ENCODE assay signal across 9 mouse cellular contexts in genomic region chr15:80097999-80098461, GRCm38 (mm10). TPM values are rescaled to one million over a fixed set of nuclear protein-coding genes. Genes with fewer than 3 reads are reported as not detected.
DNase-seq lines count a peak whose midpoint lies in the region; ATAC-seq and TF ChIP-seq lines count a peak whose summit lies in the region.
"Had no signal": no experiment of that assay in that cellular context is flagged by ENCODE, and none has a peak within 500 bp of the region (broad histone marks: within the 10 kb centered on the region; RNA-seq: fewer than 3 reads in every experiment).

No protein-coding gene starts in this region.

- 22% methylated on average over 8 of the region's 8 CpGs for WGBS in heart, embryonic 10.5 days
- 29% methylated on average over 8 of the region's 8 CpGs for WGBS in midbrain, embryonic 12.5 days

- no peaks in the 10 kb centered on the region for H3K36me3 ChIP-seq in heart, embryonic 10.5 days
- no peaks in the 10 kb centered on the region; the same call in 1 of the 2 replicates for H3K36me3 ChIP-seq in ES-E14 (ENCODE audit: control insufficient read depth, insufficient read depth, low read length, poor library complexity, severe bottlenecking)
- H3K36me3 ChIP-seq in midbrain, embryonic 12.5 days, result no peaks in the 10 kb centered on the region

- peaks cover 87% of the 10 kb centered on the region for H3K27me3 ChIP-seq in heart, embryonic 10.5 days (ENCODE audit: insufficient read depth, poor library complexity, severe bottlenecking)
- peaks cover 30% of the 10 kb centered on the region for H3K27me3 ChIP-seq in midbrain, embryonic 12.5 days

- H3K27ac ChIP-seq in heart, embryonic 10.5 days, result peak overlapping the region; percentile 73; the same call in 1 of the 2 replicates
- H3K27ac ChIP-seq in ES-E14 (ENCODE audit: insufficient read depth, low read depth, low read length, poor library complexity, severe bottlenecking), result no peak overlapping the region
- 0 out of 2 replicates have a peak overlapping the region, but pooled peaks have one; percentile 25 for H3K27ac ChIP-seq in midbrain, embryonic 12.5 days (replicated peaks)

- H3K4me3 ChIP-seq in heart, embryonic 10.5 days, result peak overlapping the region; percentile 37
- H3K4me3 ChIP-seq in ES-E14 (ENCODE audit: insufficient read depth in 1 of 2, low read depth in 1 of 2, low read length in 2 of 2, poor library complexity in 1 of 2, severe bottlenecking in 1 of 2), result no peak overlapping the region; a peak in 1 of 4 replicates
- H3K4me3 ChIP-seq in midbrain, embryonic 12.5 days, result no peak overlapping the region

- peak; percentile 81 for ATAC-seq in erythroid progenitor cell, adult 5-6 weeks (replicated peaks; ENCODE audit: low FRiP score, poor library complexity, severe bottlenecking)
- ATAC-seq in midbrain, embryonic 12.5 days (ENCODE audit: low FRiP score, low read depth), result peak; percentile 52; the same call in 1 of the 2 replicates
- ATAC-seq in CD4-positive, CD25-positive, alpha-beta regulatory T cell, adult 4 months, result no peak

- DNase-seq in heart, embryonic 10.5 days (ENCODE audit: low spot score), result no peak
- DNase-seq in heart, postnatal 14 days, result no peak
- no peak for DNase-seq in ES-E14 (ENCODE audit: low read depth, low spot score)
- no peak for DNase-seq in thymus, postnatal 14 days
- no peak for DNase-seq in urinary bladder, postnatal 14 days (ENCODE audit: low spot score)
- DNase-seq: right cerebral cortex, postnatal 25 days had no signal

- intact Hi-C loops in heart, postnatal 14 days (cut with DNase I), result no loop called here

- in situ Hi-C loops in ES-E14 (cut with MboI; ENCODE audit: low sequenced_read_pairs in 2 of 2, unreplicated experiment in 2 of 2), result no loop called here

- peak overlapping the region; percentile 40 for H3K4me2 ChIP-seq in midbrain, embryonic 12.5 days (replicated peaks)

- H3K4me1 ChIP-seq in heart, embryonic 10.5 days, result peaks cover 31% of the 10 kb centered on the region
- H3K4me1 ChIP-seq in ES-E14 (ENCODE audit: control insufficient read depth in 2 of 2, insufficient read depth in 2 of 2, low read length in 2 of 2, poor library complexity in 1 of 2), result peaks cover 10 to 58% of the 10 kb centered on the region in 2 experiments
- H3K4me1 ChIP-seq in midbrain, embryonic 12.5 days, result peaks cover 20% of the 10 kb centered on the region

- peak overlapping the region; percentile 43; the same call in 1 of the 2 replicates for H3K9ac ChIP-seq in ES-E14 (ENCODE audit: insufficient read depth, low read depth, low read length, poor library complexity, severe bottlenecking)
- 0 out of 2 replicates have a peak overlapping the region, but pooled peaks have one; percentile 28 for H3K9ac ChIP-seq in midbrain, embryonic 12.5 days (replicated peaks)

- H3K9me3 ChIP-seq in heart, embryonic 10.5 days, result no peaks in the 10 kb centered on the region
- H3K9me3 ChIP-seq in ES-E14 (ENCODE audit: control insufficient read depth, insufficient read depth, low read depth, low read length), result no peaks in the 10 kb centered on the region
- H3K9me3 ChIP-seq in midbrain, embryonic 12.5 days, result no peaks in the 10 kb centered on the region

TF ChIP-seq in ES-E14, 5 proteins besides CTCF, POLR2A, EP300 and RAD21:
- no peak for TF ChIP-seq CHD2 (IDR thresholded peaks at IDR 0.05; ENCODE audit: low read depth, low read length)
- TF ChIP-seq HCFC1 (IDR thresholded peaks at IDR 0.05; ENCODE audit: borderline replicate concordance, insufficient read depth, low read length), result no peak
- no peak for TF ChIP-seq MAFK (IDR thresholded peaks at IDR 0.05; ENCODE audit: insufficient read depth, low read depth, low read length)
- TF ChIP-seq ZC3H11A (IDR thresholded peaks at IDR 0.05; ENCODE audit: borderline replicate concordance, low read depth, low read length), result no peak
- TF ChIP-seq ZNF384 (IDR thresholded peaks at IDR 0.05; ENCODE audit: low read depth, low read length), result no peak
TF ChIP-seq in ES-E14: peak in this region for 0.

RNA-seq across cellular contexts. Expression of gene Rpl3, which starts 6.4 kb away (rescaled TPM):
- 770 and 980 TPM in 2 replicates for polyA plus RNA-seq in heart, embryonic 10.5 days (2016; fragmentation: Nextera tagmentation; extraction: Ambion mirVana)
- 100 to 1,000 TPM; 278 to 293 TPM for total RNA-seq in heart, postnatal 14 days (2021)
- 1,661 and 1,803 TPM in 2 replicates for total RNA-seq in ES-E14 (2012; rRNA removed)
- total RNA-seq in erythroid progenitor cell, adult 5-6 weeks (2015; ENCODE audit: low replicate concordance), result 600 and 647 TPM in 2 replicates
- total RNA-seq in erythroid progenitor cell, adult 5-6 weeks (2017; ENCODE audit: low replicate concordance), result 701 and 821 TPM in 2 replicates
- 652 and 673 TPM in 2 replicates for polyA plus RNA-seq in midbrain, embryonic 12.5 days (2016; fragmentation: Nextera tagmentation; extraction: Ambion mirVana)
- polyA plus RNA-seq in CD4-positive, CD25-positive, alpha-beta regulatory T cell, adult 4 months (2017; shearing (Covaris generic)), result 1,000 to 10,000 TPM; 3,782 to 4,433 TPM

RNA-seq across cellular contexts. Expression of gene Syngr1, which starts 6.9 kb away (rescaled TPM):
- 6.7 and 11.6 TPM in 2 replicates for polyA plus RNA-seq in heart, embryonic 10.5 days (2016; fragmentation: Nextera tagmentation; extraction: Ambion mirVana)
- 10 to 100 TPM; 77.8 to 79.6 TPM for total RNA-seq in heart, postnatal 14 days (2021)
- 78.8 and 105 TPM in 2 replicates for total RNA-seq in ES-E14 (2012; rRNA removed)
- total RNA-seq in erythroid progenitor cell, adult 5-6 weeks (2015; ENCODE audit: low replicate concordance), result 19.1 and 20.1 TPM in 2 replicates
- 3.6 and 16.7 TPM in 2 replicates for total RNA-seq in erythroid progenitor cell, adult 5-6 weeks (2017; ENCODE audit: low replicate concordance)
- polyA plus RNA-seq in midbrain, embryonic 12.5 days (2016; fragmentation: Nextera tagmentation; extraction: Ambion mirVana), result 10.8 and 10.9 TPM in 2 replicates
- under 1 TPM; 0.86 to 0.94 TPM for polyA plus RNA-seq in CD4-positive, CD25-positive, alpha-beta regulatory T cell, adult 4 months (2017; shearing (Covaris generic))

RNA-seq across cellular contexts. Expression of gene Tab1, which starts 34.9 kb away (rescaled TPM):
- 34.2 and 38.1 TPM in 2 replicates for polyA plus RNA-seq in heart, embryonic 10.5 days (2016; fragmentation: Nextera tagmentation; extraction: Ambion mirVana)
- 10 to 100 TPM; 27.8 to 32.4 TPM for total RNA-seq in heart, postnatal 14 days (2021)
- 16.6 and 24.3 TPM in 2 replicates for total RNA-seq in ES-E14 (2012; rRNA removed)
- total RNA-seq in erythroid progenitor cell, adult 5-6 weeks (2015; ENCODE audit: low replicate concordance), result 8.6 and 9.2 TPM in 2 replicates
- 22.5 and 26.3 TPM in 2 replicates for total RNA-seq in erythroid progenitor cell, adult 5-6 weeks (2017; ENCODE audit: low replicate concordance)
- 41.9 and 43.6 TPM in 2 replicates for polyA plus RNA-seq in midbrain, embryonic 12.5 days (2016; fragmentation: Nextera tagmentation; extraction: Ambion mirVana)
- 10 to 100 TPM; 12.0 to 39.6 TPM for polyA plus RNA-seq in CD4-positive, CD25-positive, alpha-beta regulatory T cell, adult 4 months (2017; shearing (Covaris generic))
